Mouse (Mus musculus) hindbrain, embryonic 12.5 days (tissue): ENCODE data around the gene Cpm. TPM values are rescaled to one million over a fixed set of nuclear protein-coding genes. Genes with fewer than 3 reads are reported as not detected.
"Not testable (repeated sequence)": the region's sequence is repeated elsewhere in the genome, so short reads cannot be mapped to it uniquely, and the experiment has no call there.

Source experiments
- ATAC-seq: fragments of 200-750 bp; cut with Nextera tagmentation; 2 replicates; pipeline ENCODE4 v1.8.0; 2017; ENCODE audit warnings: moderate TSS enrichment; ENCODE audit not compliant: low FRiP score
- H3K27ac ChIP-seq: fragments of 300-500 bp; sonication (generic); 2 replicates; pipeline ENCODE4 v1.5.1; 2016; ENCODE audit warnings: mild to moderate bottlenecking
- H3K27me3 ChIP-seq: fragments of 300-500 bp; sonication (generic); 2 replicates; pipeline ENCODE4 v1.6.1; 2016; ENCODE audit warnings: mild to moderate bottlenecking
- H3K36me3 ChIP-seq: fragments of 300-500 bp; sonication (generic); 2 replicates; pipeline ENCODE4 v1.6.1; 2016; ENCODE audit warnings: mild to moderate bottlenecking
- H3K4me1 ChIP-seq: fragments of 300-500 bp; sonication (generic); 2 replicates; pipeline ENCODE4 v1.6.1; 2016
- H3K4me2 ChIP-seq: fragments of 300-500 bp; sonication (generic); replicated peaks from 2 replicates; pipeline ENCODE4 v1.6.1; 2016; ENCODE audit warnings: mild to moderate bottlenecking
- H3K4me3 ChIP-seq: fragments of 300-500 bp; sonication (generic); 2 replicates; pipeline ENCODE4 v1.5.1; 2016; ENCODE audit warnings: mild to moderate bottlenecking
- H3K9ac ChIP-seq: fragments of 300-500 bp; sonication (generic); 2 replicates; pipeline ENCODE4 v1.6.1; 2016; ENCODE audit warnings: mild to moderate bottlenecking, moderate library complexity
- H3K9me3 ChIP-seq: fragments of 300-500 bp; sonication (generic); replicated peaks from 2 replicates; pipeline ENCODE4 v1.6.1; 2016; ENCODE audit warnings: mild to moderate bottlenecking
- WGBS: fragments of 180-500 bp; shearing (Covaris S2); methylation state at CpG from one replicate; pipeline ENCODE4 v1.1.7; 2016; 5-methylcytosine and 5-hydroxymethylcytosine counted together
- polyA plus RNA-seq: library from polyadenylated mRNA; unstranded; fragments of >200 nt; fragmentation: Nextera tagmentation; extraction: Ambion mirVana; gene quantifications from 2 replicates; pipeline ENCODE4 v1.2.1, GENCODE M21; 2016

Cpm gene
- polyA plus RNA-seq, 1 experiment from 2014 or later: 6.0 TPM

- H3K9ac ChIP-seq: no peak overlapping the region
- no peak for ATAC-seq
- no peak overlapping the region for H3K27ac ChIP-seq
- 85% methylated on average over 9 of the region's 9 CpGs for WGBS
- no peaks in the 10 kb centered on the region for H3K27me3 ChIP-seq
- no peaks in the 10 kb centered on the region for H3K4me1 ChIP-seq
- H3K9me3 ChIP-seq: no peaks in the 10 kb centered on the region
- no peak overlapping the region for H3K4me3 ChIP-seq
- no peak overlapping the region for H3K4me2 ChIP-seq
- no peaks in the 10 kb centered on the region for H3K36me3 ChIP-seq
Measured at GRCm38 (mm10) chr10:117596165-117596735, 33.0 kb upstream of the Cpm start.

GRCm38 (mm10) chr10:117596771-117597324, 32.5 kb upstream of the Cpm start:
- Histone ChIP-seq H3K9me3 (no peaks in the 10 kb centered on the region), H3K27me3 (no peaks in the 10 kb centered on the region), H3K36me3 (no peaks in the 10 kb centered on the region), H3K4me3 (no peak overlapping the region), H3K27ac (no peak overlapping the region), H3K9ac (no peak overlapping the region), H3K4me1 (no peaks in the 10 kb centered on the region), H3K4me2 (no peak overlapping the region)
- WGBS: 89% methylated on average over 5 of the region's 5 CpGs
- no peak for ATAC-seq

- not testable (repeated sequence) for H3K4me3 ChIP-seq, H3K27me3 ChIP-seq, H3K27ac ChIP-seq, H3K9me3 ChIP-seq, H3K36me3 ChIP-seq, H3K4me2 ChIP-seq, H3K9ac ChIP-seq, H3K4me1 ChIP-seq, ATAC-seq
- WGBS: 92% methylated on average over 16 of the region's 16 CpGs
Measured at GRCm38 (mm10) chr10:117597371-117598265, 31.7 kb upstream of the Cpm start.

GRCm38 (mm10) chr10:117598266-117598950, 30.9 kb upstream of the Cpm start:
- Histone ChIP-seq H3K4me1 (no peaks in the 10 kb centered on the region), H3K4me2 (no peak overlapping the region), H3K9me3 (no peaks in the 10 kb centered on the region), H3K27ac (no peak overlapping the region), H3K9ac (no peak overlapping the region), H3K36me3 (no peaks in the 10 kb centered on the region), H3K27me3 (no peaks in the 10 kb centered on the region), H3K4me3 (no peak overlapping the region)
- no peak for ATAC-seq
- WGBS: 91% methylated on average over 10 of the region's 10 CpGs

- H3K27me3 ChIP-seq, ATAC-seq, H3K9me3 ChIP-seq, H3K4me2 ChIP-seq, H3K4me1 ChIP-seq, H3K9ac ChIP-seq, H3K36me3 ChIP-seq, H3K4me3 ChIP-seq, H3K27ac ChIP-seq: not testable (repeated sequence)
- 90% methylated on average over 8 of the region's 8 CpGs for WGBS
Measured at GRCm38 (mm10) chr10:117598951-117599572, 30.2 kb upstream of the Cpm start.

GRCm38 (mm10) chr10:117601146-117602035, 27.9 kb upstream of the Cpm start:
- WGBS: 81% methylated on average over 8 of the region's 8 CpGs
- ATAC-seq: no peak

GRCm38 (mm10) chr10:117602325-117603129, 26.8 kb upstream of the Cpm start:
- ATAC-seq: no peak
- 89% methylated on average over 3 of the region's 3 CpGs for WGBS
- Histone ChIP-seq H3K4me2 (no peak overlapping the region), H3K4me3 (no peak overlapping the region), H3K9me3 (no peaks in the 10 kb centered on the region), H3K9ac (no peak overlapping the region), H3K27me3 (no peaks in the 10 kb centered on the region), H3K27ac (no peak overlapping the region), H3K36me3 (no peaks in the 10 kb centered on the region), H3K4me1 (no peaks in the 10 kb centered on the region)

More at GRCm38 (mm10) chr10:117601146-117602035, 27.9 kb upstream of the Cpm start:
- H3K4me1 ChIP-seq: no peaks in the 10 kb centered on the region
- no peak overlapping the region for H3K27ac ChIP-seq
- H3K9me3 ChIP-seq: no peaks in the 10 kb centered on the region
- no peak overlapping the region for H3K4me3 ChIP-seq
- H3K9ac ChIP-seq: no peak overlapping the region
- no peaks in the 10 kb centered on the region for H3K27me3 ChIP-seq
- no peak overlapping the region for H3K4me2 ChIP-seq
- no peaks in the 10 kb centered on the region for H3K36me3 ChIP-seq

- no peaks in the 10 kb centered on the region for H3K4me1 ChIP-seq
- H3K9ac ChIP-seq: no peak overlapping the region
- no peak overlapping the region for H3K4me3 ChIP-seq
- no peak overlapping the region for H3K27ac ChIP-seq
- H3K27me3 ChIP-seq: no peaks in the 10 kb centered on the region
- 85% methylated on average over 8 of the region's 8 CpGs for WGBS
- no peak overlapping the region for H3K4me2 ChIP-seq
- H3K9me3 ChIP-seq: no peaks in the 10 kb centered on the region
- ATAC-seq: no peak
- H3K36me3 ChIP-seq: no peaks in the 10 kb centered on the region
Measured at GRCm38 (mm10) chr10:117603130-117603833, 26.0 kb upstream of the Cpm start.

GRCm38 (mm10) chr10:117603834-117604623, 25.3 kb upstream of the Cpm start:
- H3K9me3 ChIP-seq: no peaks in the 10 kb centered on the region
- H3K4me3 ChIP-seq: no peak overlapping the region
- no peak overlapping the region for H3K27ac ChIP-seq
- no peaks in the 10 kb centered on the region for H3K36me3 ChIP-seq
- H3K4me1 ChIP-seq: no peaks in the 10 kb centered on the region
- H3K4me2 ChIP-seq: no peak overlapping the region
- no peak overlapping the region for H3K9ac ChIP-seq
- H3K27me3 ChIP-seq: no peaks in the 10 kb centered on the region
- 92% methylated on average over 14 of the region's 14 CpGs for WGBS
- ATAC-seq: no peak
